Mouse (Mus musculus): ENCODE measurements around the gene Abcb6.

Abcb6 gene

GRCm38 (mm10) chr1:75192452-75192851 is 12.3 kb upstream of the Abcb6 start:
- DNase-seq = peak; percentile 67

GRCm38 (mm10) chr1:75191622-75192402 is 11.6 kb upstream of the Abcb6 start, which contains the start of the genes Ankzf1 and Atg9a:
Gene Ankzf1, plus strand, starts transcription at chr1:75192151.
Gene Atg9a, minus strand, starts transcription at chr1:75192196.
- peak; percentile 96 for DNase-seq

GRCm38 (mm10) chr1:75191258-75191621 is 11.0 kb upstream of the Abcb6 start:
- no peak for DNase-seq

- DNase-seq = no peak
Measured at GRCm38 (mm10) chr1:75190577-75190976, 10.4 kb upstream of the Abcb6 start.

- DNase-seq = no peak
Measured at GRCm38 (mm10) chr1:75187914-75188483, 7.8 kb upstream of the Abcb6 start.

GRCm38 (mm10) chr1:75187126-75187525 is 6.9 kb upstream of the Abcb6 start:
- no peak for DNase-seq

- no peak for DNase-seq
Measured at GRCm38 (mm10) chr1:75185495-75185894, 5.3 kb upstream of the Abcb6 start.

- DNase-seq = no peak
Measured at GRCm38 (mm10) chr1:75182160-75182559, 2.0 kb upstream of the Abcb6 start.

GRCm38 (mm10) chr1:75181377-75181870 is 1.2 kb upstream of the Abcb6 start:
- DNase-seq = no peak

GRCm38 (mm10) chr1:75180741-75181140 is 549 bp upstream of the Abcb6 start:
- no peak for DNase-seq

- peak; percentile 52 for DNase-seq
Measured at GRCm38 (mm10) chr1:75179334-75180104, 673 bp downstream of the Abcb6 start.

- peak; percentile 98 for DNase-seq
Measured at GRCm38 (mm10) chr1:75168472-75169464, 11.4 kb downstream of the Abcb6 start, which contains the start of gene Zfand2b. Gene Zfand2b, plus strand, starts transcription at chr1:75168646.

GRCm38 (mm10) chr1:75168093-75168471 is 12.1 kb downstream of the Abcb6 start:
- DNase-seq = no peak

- no peak for DNase-seq
Measured at GRCm38 (mm10) chr1:75160256-75160617, 20.0 kb downstream of the Abcb6 start.

- DNase-seq = no peak
Measured at GRCm38 (mm10) chr1:75159540-75160255, 20.5 kb downstream of the Abcb6 start.

- no peak for DNase-seq
Measured at GRCm38 (mm10) chr1:75158990-75159389, 21.2 kb downstream of the Abcb6 start.

GRCm38 (mm10) chr1:75155837-75156236 is 24.4 kb downstream of the Abcb6 start:
- DNase-seq = no peak

GRCm38 (mm10) chr1:75148727-75149126 is 31.5 kb downstream of the Abcb6 start:
- no peak for DNase-seq

GRCm38 (mm10) chr1:75147411-75148135 is 32.6 kb downstream of the Abcb6 start:
- no peak for DNase-seq

- no peak for DNase-seq
Measured at GRCm38 (mm10) chr1:75145589-75145988, 34.6 kb downstream of the Abcb6 start.

Data from kidney, postnatal 10 days (tissue).